Comparison of ENCODE assay signal across 11 mouse cellular contexts in the genomic region with DNA sequence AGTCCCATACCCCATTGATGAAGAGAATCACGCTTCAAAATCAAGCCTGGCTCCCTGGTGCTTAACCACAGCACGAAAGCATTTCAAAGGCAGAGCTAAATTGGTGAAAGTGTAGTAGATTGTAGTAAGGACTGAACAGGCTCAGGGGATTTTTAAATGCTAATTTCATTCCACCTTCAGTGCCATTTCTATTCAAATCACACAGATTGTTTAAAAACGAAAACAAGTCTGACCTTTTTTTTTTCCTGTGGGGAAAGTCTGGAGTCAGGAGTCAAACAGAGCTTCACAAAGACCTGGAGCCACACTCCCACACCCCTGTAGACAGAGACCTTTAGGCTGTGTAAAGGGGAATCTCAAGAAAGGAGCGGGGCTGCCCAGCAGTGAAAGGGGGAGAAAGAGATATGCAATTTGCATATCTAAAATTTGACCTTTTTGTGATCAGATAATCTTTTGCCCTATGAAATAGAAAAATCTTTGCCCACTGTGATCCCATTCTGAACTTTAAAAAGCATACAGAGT. TPM values are rescaled to one million over a fixed set of nuclear protein-coding genes. Genes with fewer than 3 reads are reported as not detected.
DNase-seq lines count a peak whose midpoint lies in the region; ATAC-seq lines count a peak whose summit lies in the region.
"Had no signal": no experiment of that assay in that cellular context is flagged by ENCODE, and none has a peak within 500 bp of the region (broad histone marks: within the 10 kb centered on the region; RNA-seq: fewer than 3 reads in every experiment).

No protein-coding gene starts in this region.

- peak overlapping the region; percentile 67 for H3K9ac ChIP-seq in heart, embryonic 13.5 days
- peak overlapping the region; percentile 54 for H3K9ac ChIP-seq in hindbrain, embryonic 12.5 days
- H3K9ac ChIP-seq in midbrain, embryonic 12.5 days (replicated peaks) = no peak overlapping the region; the same call in 1 of the 2 replicates

- no peaks in the 10 kb centered on the region for H3K9me3 ChIP-seq in heart, embryonic 13.5 days
- no peaks in the 10 kb centered on the region for H3K9me3 ChIP-seq in hindbrain, embryonic 12.5 days (replicated peaks)
- H3K9me3 ChIP-seq in midbrain, embryonic 12.5 days = no peaks in the 10 kb centered on the region
- H3K9me3 ChIP-seq: megakaryocyte, embryonic 14.5 days had no signal

- H3K36me3 ChIP-seq in heart, embryonic 13.5 days = no peaks in the 10 kb centered on the region
- H3K36me3 ChIP-seq in hindbrain, embryonic 12.5 days = no peaks in the 10 kb centered on the region
- no peaks in the 10 kb centered on the region for H3K36me3 ChIP-seq in midbrain, embryonic 12.5 days
- H3K36me3 ChIP-seq: G1E had no signal

- peaks cover 3% of the 10 kb centered on the region; the same call in 1 of the 2 replicates for H3K4me1 ChIP-seq in heart, embryonic 13.5 days
- peaks cover 16% of the 10 kb centered on the region for H3K4me1 ChIP-seq in hindbrain, embryonic 12.5 days
- peaks cover 19% of the 10 kb centered on the region for H3K4me1 ChIP-seq in midbrain, embryonic 12.5 days

- no peak for ATAC-seq in heart, embryonic 13.5 days (ENCODE audit: extremely low read depth, insufficient number of reproducible peaks, low FRiP score, low TSS enrichment)
- ATAC-seq in hindbrain, embryonic 12.5 days (ENCODE audit: low FRiP score) = peak; percentile 59
- peak; percentile 47 for ATAC-seq in midbrain, embryonic 12.5 days (ENCODE audit: low FRiP score, low read depth)

- H3K4me2 ChIP-seq in heart, embryonic 13.5 days = peak overlapping the region; percentile 70
- peak overlapping the region; percentile 52 for H3K4me2 ChIP-seq in hindbrain, embryonic 12.5 days (replicated peaks)
- peak overlapping the region; percentile 50 for H3K4me2 ChIP-seq in midbrain, embryonic 12.5 days (replicated peaks)

- DNase-seq in heart, adult 11 months = no peak
- DNase-seq in R1 (ENCODE audit: low read depth, low spot score) = peak; percentile 68
- no peak for DNase-seq in thymus, postnatal 25 days
- no peak for DNase-seq in urinary bladder, postnatal 14 days (ENCODE audit: low spot score)
- DNase-seq in adrenal gland, postnatal 25 days = no peak

- no peaks in the 10 kb centered on the region for H3K27me3 ChIP-seq in heart, embryonic 13.5 days (replicated peaks)
- no peaks in the 10 kb centered on the region for H3K27me3 ChIP-seq in hindbrain, embryonic 12.5 days
- H3K27me3 ChIP-seq in midbrain, embryonic 12.5 days = no peaks in the 10 kb centered on the region

- 35% methylated on average over 4 of the region's 4 CpGs for WGBS in heart, embryonic 13.5 days
- 4% methylated on average over 4 of the region's 4 CpGs for WGBS in hindbrain, embryonic 12.5 days
- WGBS in midbrain, embryonic 12.5 days = 1% methylated on average over 4 of the region's 4 CpGs

- no peak overlapping the region for H3K27ac ChIP-seq in heart, embryonic 13.5 days (replicated peaks)
- peak overlapping the region; percentile 70 for H3K27ac ChIP-seq in hindbrain, embryonic 12.5 days
- H3K27ac ChIP-seq in midbrain, embryonic 12.5 days (replicated peaks) = peak overlapping the region; percentile 75

- H3K4me3 ChIP-seq in heart, embryonic 13.5 days = peak overlapping the region; percentile 50
- peak overlapping the region; percentile 34 for H3K4me3 ChIP-seq in hindbrain, embryonic 12.5 days
- peak overlapping the region; percentile 33 for H3K4me3 ChIP-seq in midbrain, embryonic 12.5 days
- H3K4me3 ChIP-seq: megakaryocyte, embryonic 14.5 days had no signal

RNA-seq across cellular contexts. Expression of gene Agr3, which starts 28.6 kb away (rescaled TPM):
- polyA plus RNA-seq in heart, embryonic 13.5 days (2015; fragmentation: Nextera tagmentation; extraction: Ambion mirVana) = not detected in 2 replicates
- not detected in 2 replicates for polyA plus RNA-seq in hindbrain, embryonic 12.5 days (2016; fragmentation: Nextera tagmentation; extraction: Ambion mirVana)
- polyA plus RNA-seq in midbrain, embryonic 12.5 days (2016; fragmentation: Nextera tagmentation; extraction: Ambion mirVana) = not detected in 2 replicates
- not detected in 2 replicates for total RNA-seq in adrenal gland, postnatal 25 days (2021)
- total RNA-seq: common myeloid progenitor, adult 5-6 weeks had no signal
- polyA plus RNA-seq: G1E had no signal
